Mouse (Mus musculus): ENCODE data around the gene Habp4. TPM values are rescaled to one million over a fixed set of nuclear protein-coding genes. Genes with fewer than 3 reads are reported as not detected.

Gene Habp4
- polyA plus RNA-seq, 1 experiment from 2014 or later = 30.1 TPM

DNA sequence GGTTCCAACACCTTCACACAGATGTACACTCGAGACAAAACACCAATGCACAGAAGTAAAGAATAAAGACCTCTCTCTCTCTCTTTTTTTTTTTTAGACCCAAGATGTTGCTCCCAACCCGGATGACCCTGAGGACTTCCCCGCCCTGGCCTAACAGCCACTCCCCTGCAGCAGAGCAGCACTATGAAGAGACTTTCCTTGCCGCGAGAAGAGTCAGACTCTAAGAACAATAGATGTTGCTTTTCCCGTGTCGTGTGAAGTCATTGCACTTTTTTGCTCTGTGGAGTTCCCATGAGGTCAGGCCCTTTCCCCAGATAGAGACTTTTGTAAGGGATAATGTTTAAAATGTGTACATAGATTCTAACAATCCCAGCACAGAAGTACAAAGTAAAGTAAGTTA, 23.6 kb downstream of the Habp4 start:
- DNase-seq = no peak
- Histone ChIP-seq H3K27ac (ENCODE audit: low read depth) (no peak overlapping the region), H3K4me1 (ENCODE audit: insufficient read depth) (no peaks in the 10 kb centered on the region), H3K9ac (no peak overlapping the region), H3K27me3 (ENCODE audit: insufficient read depth, low read length) (no peaks in the 10 kb centered on the region), H3K36me3 (ENCODE audit: insufficient read depth) (peaks cover 18% of the 10 kb centered on the region; the same call in 1 of the 2 replicates), H3K9me3 (ENCODE audit: low read depth, low read length) (no peaks in the 10 kb centered on the region), H3K4me2 (no peak overlapping the region), H3K4me3 (ENCODE audit: low read depth, low read length) (no peak overlapping the region)
- no peak for ATAC-seq (ENCODE audit: insufficient read depth)
- WGBS = 73% methylated on average over 7 of the region's 7 CpGs
- no peak for TF ChIP-seq CTCF (IDR thresholded peaks at IDR 0.05; ENCODE audit: low read depth)

- WGBS = 90% methylated on average over 9 of the region's 9 CpGs
- ATAC-seq (ENCODE audit: insufficient read depth) (no peak), DNase-seq (no peak)
- H3K9me3 ChIP-seq (ENCODE audit: low read depth, low read length) = no peaks in the 10 kb centered on the region
- no peak overlapping the region for H3K4me2 ChIP-seq
- no peak for TF ChIP-seq CTCF (IDR thresholded peaks at IDR 0.05; ENCODE audit: low read depth)
- no peaks in the 10 kb centered on the region for H3K27me3 ChIP-seq (ENCODE audit: insufficient read depth, low read length)
- H3K4me3 ChIP-seq (ENCODE audit: low read depth, low read length) = no peak overlapping the region
- no peak overlapping the region for H3K27ac ChIP-seq (ENCODE audit: low read depth)
- H3K4me1 ChIP-seq (ENCODE audit: insufficient read depth) = no peaks in the 10 kb centered on the region
- no peak overlapping the region for H3K9ac ChIP-seq
- peaks cover 18% of the 10 kb centered on the region; the same call in 1 of the 2 replicates for H3K36me3 ChIP-seq (ENCODE audit: insufficient read depth)
Measured at GRCm38 (mm10) chr13:64185586-64185985, 24.0 kb downstream of the Habp4 start.

GRCm38 (mm10) chr13:64186516-64186915, 24.9 kb downstream of the Habp4 start:
- no peak for TF ChIP-seq CTCF (IDR thresholded peaks at IDR 0.05; ENCODE audit: low read depth)
- Histone ChIP-seq H3K9me3 (ENCODE audit: low read depth, low read length) (no peaks in the 10 kb centered on the region), H3K27me3 (ENCODE audit: insufficient read depth, low read length) (no peaks in the 10 kb centered on the region), H3K27ac (ENCODE audit: low read depth) (no peak overlapping the region), H3K4me1 (ENCODE audit: insufficient read depth) (no peaks in the 10 kb centered on the region), H3K4me3 (ENCODE audit: low read depth, low read length) (no peak overlapping the region), H3K4me2 (no peak overlapping the region), H3K9ac (no peak overlapping the region), H3K36me3 (ENCODE audit: insufficient read depth) (peaks cover 18% of the 10 kb centered on the region; the same call in 1 of the 2 replicates)
- no peak for ATAC-seq (ENCODE audit: insufficient read depth)
- 93% methylated on average over 4 of the region's 4 CpGs for WGBS
- DNase-seq = no peak

GRCm38 (mm10) chr13:64187065-64187464, 25.4 kb downstream of the Habp4 start:
- no peaks in the 10 kb centered on the region for H3K4me1 ChIP-seq (ENCODE audit: insufficient read depth)
- H3K27ac ChIP-seq (ENCODE audit: low read depth) = no peak overlapping the region
- no peak overlapping the region for H3K9ac ChIP-seq
- DNase-seq (peak; percentile 41), ATAC-seq (ENCODE audit: insufficient read depth) (peak; percentile 38; the same call in 1 of the 2 replicates)
- no peaks in the 10 kb centered on the region for H3K9me3 ChIP-seq (ENCODE audit: low read depth, low read length)
- H3K36me3 ChIP-seq (ENCODE audit: insufficient read depth) = peaks cover 18% of the 10 kb centered on the region; the same call in 1 of the 2 replicates
- no peak overlapping the region for H3K4me2 ChIP-seq
- TF ChIP-seq CTCF (IDR thresholded peaks at IDR 0.05; ENCODE audit: low read depth) = no peak
- H3K27me3 ChIP-seq (ENCODE audit: insufficient read depth, low read length) = no peaks in the 10 kb centered on the region
- no peak overlapping the region for H3K4me3 ChIP-seq (ENCODE audit: low read depth, low read length)

- Histone ChIP-seq H3K4me1 (ENCODE audit: insufficient read depth) (no peaks in the 10 kb centered on the region), H3K27me3 (ENCODE audit: insufficient read depth, low read length) (no peaks in the 10 kb centered on the region), H3K4me3 (ENCODE audit: low read depth, low read length) (no peak overlapping the region), H3K4me2 (no peak overlapping the region), H3K27ac (ENCODE audit: low read depth) (no peak overlapping the region), H3K36me3 (ENCODE audit: insufficient read depth) (peaks cover 11% of the 10 kb centered on the region; the same call in 1 of the 2 replicates), H3K9me3 (ENCODE audit: low read depth, low read length) (no peaks in the 10 kb centered on the region), H3K9ac (no peak overlapping the region)
- DNase-seq (peak; percentile 23), ATAC-seq (ENCODE audit: insufficient read depth) (no peak)
- TF ChIP-seq CTCF (IDR thresholded peaks at IDR 0.05; ENCODE audit: low read depth) = no peak
- WGBS = 70% methylated on average over 6 of the region's 6 CpGs
Measured at GRCm38 (mm10) chr13:64197899-64198298, 36.3 kb downstream of the Habp4 start.

DNA sequence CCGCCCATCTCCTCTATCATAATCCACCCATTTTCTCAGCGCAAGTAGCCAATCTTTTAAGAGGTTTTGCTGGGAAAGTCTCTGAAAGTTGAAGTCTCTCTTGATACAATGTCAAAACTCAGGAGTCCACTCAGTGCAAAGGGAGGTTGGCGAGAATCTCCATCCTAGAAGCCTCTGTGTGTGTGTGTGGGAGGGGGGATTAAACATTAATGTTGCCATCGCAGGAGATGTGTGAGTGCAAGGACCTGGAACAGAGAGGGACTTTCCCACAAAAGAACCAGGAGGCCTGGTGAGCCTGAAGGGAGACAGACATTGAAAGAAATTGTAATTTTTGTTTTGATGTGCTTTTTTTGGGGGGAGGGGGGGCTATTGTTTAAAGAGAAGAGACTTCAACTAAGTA, 36.7 kb downstream of the Habp4 start:
- no peak for ATAC-seq (ENCODE audit: insufficient read depth)
- Histone ChIP-seq H3K4me3 (ENCODE audit: low read depth, low read length) (no peak overlapping the region), H3K27me3 (ENCODE audit: insufficient read depth, low read length) (no peaks in the 10 kb centered on the region), H3K9ac (no peak overlapping the region), H3K36me3 (ENCODE audit: insufficient read depth) (peaks cover 11% of the 10 kb centered on the region; the same call in 1 of the 2 replicates), H3K4me2 (no peak overlapping the region), H3K9me3 (ENCODE audit: low read depth, low read length) (no peaks in the 10 kb centered on the region), H3K27ac (ENCODE audit: low read depth) (no peak overlapping the region), H3K4me1 (ENCODE audit: insufficient read depth) (no peaks in the 10 kb centered on the region)
- no peak for DNase-seq
- TF ChIP-seq CTCF (IDR thresholded peaks at IDR 0.05; ENCODE audit: low read depth) = no peak
- WGBS = 92% methylated on average over 4 of the region's 4 CpGs

DNA sequence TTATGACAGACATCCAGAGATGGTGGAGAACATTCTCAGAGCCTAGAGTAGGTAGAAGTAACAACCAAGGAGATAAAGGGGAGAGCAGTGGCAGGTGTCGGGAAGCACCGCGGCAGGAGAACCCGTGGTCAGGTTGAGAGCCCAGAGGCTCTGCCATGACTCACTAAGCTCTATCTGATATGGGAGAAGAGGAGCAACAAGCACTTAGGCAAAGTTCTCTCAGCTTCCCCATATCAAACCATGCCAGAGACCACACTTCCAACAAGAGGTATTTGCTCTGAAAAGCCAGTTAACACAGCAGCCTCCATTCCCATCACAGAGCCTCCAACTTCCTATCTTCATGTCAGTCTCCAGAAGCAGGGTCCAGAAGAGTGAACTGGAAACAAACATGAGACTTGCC, 39.3 kb downstream of the Habp4 start:
- Histone ChIP-seq H3K36me3 (ENCODE audit: insufficient read depth) (peaks cover 11% of the 10 kb centered on the region; the same call in 1 of the 2 replicates), H3K9me3 (ENCODE audit: low read depth, low read length) (no peaks in the 10 kb centered on the region), H3K4me3 (ENCODE audit: low read depth, low read length) (no peak overlapping the region), H3K27me3 (ENCODE audit: insufficient read depth, low read length) (no peaks in the 10 kb centered on the region), H3K4me1 (ENCODE audit: insufficient read depth) (no peaks in the 10 kb centered on the region), H3K4me2 (no peak overlapping the region), H3K27ac (ENCODE audit: low read depth) (no peak overlapping the region), H3K9ac (no peak overlapping the region)
- DNase-seq (no peak), ATAC-seq (ENCODE audit: insufficient read depth) (no peak)
- 90% methylated on average over 4 of the region's 4 CpGs for WGBS
- no peak for TF ChIP-seq CTCF (IDR thresholded peaks at IDR 0.05; ENCODE audit: low read depth)

- TF ChIP-seq CTCF (IDR thresholded peaks at IDR 0.05; ENCODE audit: low read depth) = peak; percentile 64
Measured at GRCm38 (mm10) chr13:64204726-64205125, 43.1 kb downstream of the Habp4 start.

More at GRCm38 (mm10) chr13:64204726-64205125, 43.1 kb downstream of the Habp4 start:
- DNase-seq (peak; percentile 48), ATAC-seq (ENCODE audit: insufficient read depth) (no peak)
- H3K4me2 ChIP-seq = no peak overlapping the region
- peaks cover 11% of the 10 kb centered on the region; the same call in 1 of the 2 replicates for H3K36me3 ChIP-seq (ENCODE audit: insufficient read depth)
- no peak overlapping the region for H3K27ac ChIP-seq (ENCODE audit: low read depth)
- H3K9ac ChIP-seq = no peak overlapping the region
- H3K27me3 ChIP-seq (ENCODE audit: insufficient read depth, low read length) = no peaks in the 10 kb centered on the region
- no peaks in the 10 kb centered on the region for H3K9me3 ChIP-seq (ENCODE audit: low read depth, low read length)
- H3K4me3 ChIP-seq (ENCODE audit: low read depth, low read length) = no peak overlapping the region
- no peaks in the 10 kb centered on the region for H3K4me1 ChIP-seq (ENCODE audit: insufficient read depth)
- 65% methylated on average over 2 of the region's 2 CpGs for WGBS
